Mouse (Mus musculus) neural tube, embryonic 13.5 days (tissue): Measurements from ENCODE around the gene Ncf2. TPM values are rescaled to one million over a fixed set of nuclear protein-coding genes. Genes with fewer than 3 reads are reported as not detected.

Source experiments
- ATAC-seq: fragments of 200-750 bp; cut with Nextera tagmentation; 2 replicates; pipeline ENCODE4 v1.8.0; 2017; ENCODE audit warnings: low read depth, mild to moderate bottlenecking, moderate TSS enrichment, moderate library complexity
- H3K27ac ChIP-seq: fragments of 300-500 bp; sonication (generic); replicated peaks from 2 replicates; pipeline ENCODE4 v1.5.1; 2015; ENCODE audit warnings: moderate library complexity, mild to moderate bottlenecking, inconsistent platforms
- H3K27me3 ChIP-seq: fragments of 300-500 bp; sonication (generic); 2 replicates; pipeline ENCODE4 v1.6.1; 2015; ENCODE audit warnings: mild to moderate bottlenecking, inconsistent platforms
- H3K36me3 ChIP-seq: fragments of 300-500 bp; sonication (generic); 2 replicates; pipeline ENCODE4 v1.6.1; 2015; ENCODE audit warnings: mild to moderate bottlenecking, inconsistent platforms
- H3K4me1 ChIP-seq: fragments of 300-500 bp; sonication (generic); replicated peaks from 2 replicates; pipeline ENCODE4 v1.6.1; 2015; ENCODE audit warnings: inconsistent platforms
- H3K4me2 ChIP-seq: fragments of 300-500 bp; sonication (generic); 2 replicates; pipeline ENCODE4 v1.6.1; 2015; ENCODE audit warnings: inconsistent platforms, mild to moderate bottlenecking, moderate library complexity
- H3K4me3 ChIP-seq: fragments of 300-500 bp; sonication (generic); 2 replicates; pipeline ENCODE4 v1.5.1; 2015; ENCODE audit warnings: mild to moderate bottlenecking, inconsistent platforms
- H3K9ac ChIP-seq: fragments of 300-500 bp; sonication (generic); 2 replicates; pipeline ENCODE4 v1.6.1; 2015; ENCODE audit warnings: moderate library complexity, mild to moderate bottlenecking, inconsistent platforms
- H3K9me3 ChIP-seq: fragments of 300-500 bp; sonication (generic); 2 replicates; pipeline ENCODE4 v1.6.1; 2016; ENCODE audit warnings: inconsistent platforms
- WGBS: fragments of 180-500 bp; shearing (Covaris S2); methylation state at CpG from one replicate; pipeline ENCODE4 v1.1.7; 2015; 5-methylcytosine and 5-hydroxymethylcytosine counted together
- polyA plus RNA-seq: library from polyadenylated mRNA; unstranded; fragments of >200 nt; fragmentation: Nextera tagmentation; extraction: Ambion mirVana; gene quantifications from 2 replicates; pipeline ENCODE4 v1.2.1, GENCODE M21; 2015

The Ncf2 gene
- polyA plus RNA-seq, 1 experiment from 2014 or later = 3.8 TPM

DNA sequence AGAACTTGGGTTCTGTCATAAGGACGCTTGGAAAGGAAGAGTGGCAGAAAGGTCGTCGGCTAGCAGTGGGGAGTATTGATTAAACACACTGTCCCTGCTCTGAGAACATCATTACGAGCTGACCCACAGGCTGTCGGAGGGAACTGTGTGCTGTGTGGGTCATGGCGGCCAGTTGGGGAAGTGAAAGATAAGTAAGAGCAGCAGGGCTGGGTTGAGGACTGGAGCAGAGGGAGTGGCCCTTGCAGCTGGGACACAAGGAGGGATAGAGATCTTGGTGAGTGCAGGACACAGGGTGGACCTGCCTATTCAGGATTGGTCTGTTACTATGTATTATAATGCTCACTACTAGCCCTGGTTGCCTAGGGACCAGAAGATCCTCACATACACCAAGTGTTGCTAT, 4.9 kb downstream of the Ncf2 start:
- no peak for ATAC-seq
- 88% methylated on average over 6 of the region's 6 CpGs for WGBS
- Histone ChIP-seq H3K4me2 (no peak overlapping the region), H3K9me3 (no peaks in the 10 kb centered on the region), H3K27ac (no peak overlapping the region), H3K36me3 (no peaks in the 10 kb centered on the region), H3K27me3 (no peaks in the 10 kb centered on the region), H3K4me3 (no peak overlapping the region), H3K9ac (no peak overlapping the region), H3K4me1 (peaks cover 3% of the 10 kb centered on the region; the same call in 1 of the 2 replicates)

DNA sequence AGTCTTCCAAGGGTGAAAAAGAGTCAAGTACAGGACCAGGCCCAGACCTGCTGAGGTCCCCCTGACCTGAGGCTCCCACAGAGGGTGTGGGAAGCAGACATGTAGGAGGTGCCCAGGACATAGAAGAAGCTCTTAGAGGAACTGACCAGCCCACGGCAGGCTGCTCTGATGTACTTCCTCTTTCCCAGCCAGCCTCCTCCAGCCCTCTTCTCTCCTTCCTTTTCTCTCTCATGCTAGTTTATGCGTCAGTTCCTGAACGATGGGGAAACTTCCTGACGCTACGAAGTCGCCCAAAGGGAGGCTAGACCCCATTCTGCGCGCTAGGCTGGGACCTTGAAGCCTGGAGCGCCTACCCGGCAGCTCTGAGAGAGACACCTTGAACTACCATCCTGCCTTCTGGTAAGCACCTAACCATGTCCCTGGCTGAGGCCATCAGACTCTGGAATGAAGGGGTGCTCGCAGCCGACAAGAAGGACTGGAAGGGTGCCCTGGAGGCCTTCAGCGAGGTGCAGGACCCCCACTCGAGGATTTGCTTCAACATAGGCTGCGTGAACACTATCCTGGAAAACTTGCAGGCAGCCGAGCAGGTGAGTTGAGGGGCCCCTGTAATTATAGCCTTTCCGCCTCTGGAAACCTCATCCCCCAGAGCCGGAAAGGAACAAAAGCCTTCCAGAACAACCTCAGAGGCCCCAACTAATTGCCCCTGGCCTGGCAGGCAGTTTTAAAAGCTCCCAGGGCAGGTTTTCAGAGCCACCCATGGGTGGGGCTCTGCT, 7.8 kb downstream of the Ncf2 start:
- no peak overlapping the region for H3K4me2 ChIP-seq
- H3K4me1 ChIP-seq = 0 out of 2 replicates have a peak, but pooled peaks cover 3% of the 10 kb centered on the region
- no peak overlapping the region for H3K27ac ChIP-seq
- no peaks in the 10 kb centered on the region for H3K36me3 ChIP-seq
- H3K4me3 ChIP-seq = no peak overlapping the region
- H3K9me3 ChIP-seq = no peaks in the 10 kb centered on the region
- WGBS = 69% methylated on average over 18 of the region's 18 CpGs
- no peaks in the 10 kb centered on the region for H3K27me3 ChIP-seq
- ATAC-seq = no peak
- H3K9ac ChIP-seq = no peak overlapping the region

DNA sequence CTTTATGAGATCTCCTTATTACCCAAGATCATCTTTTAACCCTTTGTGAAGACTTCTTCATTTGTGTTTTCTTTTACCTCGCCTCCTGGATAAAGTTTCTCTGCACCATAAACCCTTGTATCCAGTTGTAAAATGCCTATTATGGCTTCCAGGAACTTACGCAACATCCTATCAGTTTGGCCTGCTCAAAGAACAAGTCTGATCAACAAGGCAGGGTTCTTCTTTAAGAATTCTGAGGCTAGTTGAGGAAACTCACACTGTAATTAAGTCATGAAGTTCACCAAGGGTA, 8.3 kb downstream of the Ncf2 start:
- no peaks in the 10 kb centered on the region for H3K27me3 ChIP-seq
- no peak overlapping the region for H3K9ac ChIP-seq
- H3K36me3 ChIP-seq = no peaks in the 10 kb centered on the region
- no peak overlapping the region for H3K27ac ChIP-seq
- H3K4me2 ChIP-seq = no peak overlapping the region
- H3K9me3 ChIP-seq = no peaks in the 10 kb centered on the region
- 0 out of 2 replicates have a peak, but pooled peaks cover 3% of the 10 kb centered on the region for H3K4me1 ChIP-seq
- WGBS = 71% methylated on average over 2 of the region's 2 CpGs
- no peak overlapping the region for H3K4me3 ChIP-seq
- no peak for ATAC-seq

DNA sequence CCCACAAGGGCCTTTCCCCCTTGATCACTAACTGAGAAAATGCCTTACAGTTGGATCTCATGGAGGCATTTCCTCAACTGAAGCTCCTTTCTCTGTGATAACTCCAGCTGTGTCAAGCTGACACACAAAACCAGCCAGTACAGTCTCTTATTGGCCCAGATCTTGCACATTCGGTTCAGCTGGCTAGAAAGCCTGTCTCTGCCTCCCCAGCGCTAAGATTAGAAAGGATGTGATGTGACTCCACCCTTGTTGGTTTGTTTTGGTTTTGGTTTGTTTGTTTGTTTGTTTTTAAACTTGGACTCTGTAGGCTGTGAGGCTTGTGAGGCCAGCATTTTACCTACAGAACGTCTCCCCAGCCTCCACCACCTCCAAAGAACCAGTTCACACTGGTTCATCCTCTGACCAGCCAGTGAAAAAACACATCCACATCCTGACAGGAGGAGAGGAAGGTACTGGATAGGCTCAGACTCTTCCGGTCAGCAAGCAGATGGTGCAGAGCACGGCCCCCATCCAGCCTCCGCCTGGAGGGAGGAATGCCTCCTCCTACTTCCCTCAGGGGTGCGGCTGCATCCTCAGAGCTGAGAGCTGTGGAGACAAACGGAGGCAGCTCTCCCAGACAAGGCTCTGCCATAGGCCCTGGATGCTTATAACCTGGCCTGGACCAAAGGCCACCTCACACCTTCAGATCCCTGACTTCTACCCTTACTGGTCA, 9.7 kb downstream of the Ncf2 start:
- Histone ChIP-seq H3K27ac (no peak overlapping the region), H3K9ac (no peak overlapping the region), H3K9me3 (no peaks in the 10 kb centered on the region), H3K4me3 (no peak overlapping the region), H3K4me2 (no peak overlapping the region), H3K4me1 (0 out of 2 replicates have a peak, but pooled peaks cover 4% of the 10 kb centered on the region), H3K27me3 (no peaks in the 10 kb centered on the region), H3K36me3 (no peaks in the 10 kb centered on the region)
- no peak for ATAC-seq
- WGBS = 41% methylated on average over 8 of the region's 8 CpGs

DNA sequence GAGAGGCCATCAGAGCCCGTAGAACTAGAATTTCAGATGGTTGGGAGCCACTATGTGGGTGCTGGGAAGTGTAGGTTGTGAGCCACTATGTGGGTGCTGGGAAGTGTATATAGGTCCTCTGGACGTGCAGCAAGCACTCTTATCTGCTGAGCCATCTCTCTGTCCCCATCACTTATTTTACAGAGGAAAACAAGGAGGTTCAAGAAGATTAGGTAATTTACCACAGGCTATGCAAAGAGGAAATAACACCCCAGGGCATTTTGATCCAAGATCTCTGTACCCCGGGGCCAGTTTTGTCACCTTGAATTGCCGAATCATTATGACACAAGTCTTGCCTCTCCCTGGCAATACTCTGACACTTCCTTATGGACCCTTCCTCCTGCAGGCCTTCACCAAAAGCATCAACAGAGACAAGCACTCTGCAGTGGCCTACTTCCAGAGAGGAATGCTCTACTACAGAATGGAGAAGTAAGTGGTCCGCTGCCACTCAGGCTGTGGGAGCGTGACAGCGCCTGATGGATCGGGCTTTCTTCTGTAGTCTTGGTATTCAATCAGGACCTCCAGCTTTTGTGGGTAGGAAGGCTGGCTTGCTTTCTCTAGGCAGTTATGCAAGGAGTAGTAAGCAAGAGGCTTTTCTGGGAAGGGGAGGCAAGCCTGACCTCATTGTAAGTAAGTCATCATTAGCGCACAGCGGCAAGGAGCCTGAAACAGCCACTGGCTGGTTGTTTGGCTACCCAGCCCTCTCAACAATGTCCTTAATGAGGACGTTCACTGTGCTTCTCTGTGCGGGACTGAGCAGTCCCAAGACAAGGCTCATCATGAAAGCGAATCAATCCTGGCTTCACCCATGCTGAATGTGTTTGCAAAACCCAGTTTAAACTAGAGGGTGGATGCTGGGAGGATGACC, 10.8 kb downstream of the Ncf2 start:
- ATAC-seq = no peak
- no peaks in the 10 kb centered on the region for H3K27me3 ChIP-seq
- 69% methylated on average over 13 of the region's 13 CpGs for WGBS
- H3K4me1 ChIP-seq = peaks cover 14% of the 10 kb centered on the region
- H3K4me3 ChIP-seq = no peak overlapping the region
- H3K27ac ChIP-seq = no peak overlapping the region
- no peak overlapping the region for H3K4me2 ChIP-seq
- no peaks in the 10 kb centered on the region for H3K9me3 ChIP-seq
- H3K9ac ChIP-seq = no peak overlapping the region
- H3K36me3 ChIP-seq = no peaks in the 10 kb centered on the region

DNA sequence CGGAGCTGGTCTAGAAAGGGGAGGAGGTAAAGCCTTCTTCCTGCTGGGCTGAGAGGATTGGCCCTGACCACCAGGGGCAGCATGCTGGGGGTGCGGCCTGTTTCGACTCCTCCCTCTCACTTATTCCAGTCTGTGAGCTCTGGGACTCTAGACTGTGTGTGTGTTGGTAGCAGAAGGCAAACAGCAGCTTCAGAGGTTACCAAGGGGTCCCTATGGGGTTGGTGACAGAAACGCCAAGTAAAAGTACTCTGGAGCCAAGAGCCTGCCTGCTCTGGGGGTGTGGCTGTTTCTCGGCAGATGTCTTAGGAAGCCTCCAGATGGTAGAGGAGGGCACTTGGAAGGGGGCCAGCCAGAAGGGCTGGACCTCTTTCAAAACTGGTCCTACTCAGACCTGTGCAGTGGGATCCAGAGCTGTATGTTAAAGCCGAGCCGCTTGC, 15.3 kb downstream of the Ncf2 start:
- Histone ChIP-seq H3K36me3 (no peaks in the 10 kb centered on the region), H3K4me1 (peaks cover 38% of the 10 kb centered on the region), H3K9ac (no peak overlapping the region), H3K27me3 (no peaks in the 10 kb centered on the region), H3K9me3 (no peaks in the 10 kb centered on the region), H3K4me3 (no peak overlapping the region), H3K4me2 (peak overlapping the region; percentile 18; the same call in 1 of the 2 replicates), H3K27ac (peak overlapping the region; percentile 42; the same call in 1 of the 2 replicates)
- ATAC-seq = peak; percentile 79
- WGBS = 23% methylated on average over 7 of the region's 7 CpGs

DNA sequence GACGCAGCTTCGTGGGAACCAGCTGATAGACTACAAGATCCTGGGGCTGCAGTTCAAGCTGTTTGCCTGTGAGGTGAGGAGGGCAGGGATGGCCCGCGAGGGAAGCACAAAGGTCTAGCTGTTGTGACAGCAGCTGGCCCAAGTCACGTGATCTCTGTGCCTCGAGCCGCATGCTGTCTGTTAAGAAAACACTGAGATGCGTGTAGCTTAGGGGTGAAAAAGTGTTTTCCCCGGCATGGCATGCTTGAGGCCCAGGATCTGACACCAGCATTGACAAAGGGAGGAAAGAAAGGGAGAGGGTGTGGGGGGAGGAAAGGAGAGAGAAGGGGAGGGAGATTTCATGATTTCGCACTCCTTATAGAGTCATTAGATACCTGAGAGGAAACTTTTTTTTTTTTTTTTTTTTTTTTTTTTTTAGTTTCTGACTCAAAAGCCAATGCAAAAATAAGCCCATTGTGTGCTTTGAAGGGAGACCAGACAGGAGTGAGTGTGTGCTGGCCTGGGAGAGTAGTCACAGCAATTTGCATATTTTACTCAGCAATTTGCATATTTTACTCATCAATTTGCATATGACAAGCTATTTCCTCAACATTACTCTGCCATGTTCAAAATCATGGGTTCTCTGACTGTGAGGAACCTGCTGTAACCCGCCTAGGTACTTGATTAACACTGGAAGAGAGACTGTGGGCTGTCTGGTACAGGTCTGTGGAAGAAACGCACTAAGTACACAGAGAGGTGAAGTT, 17.2 kb downstream of the Ncf2 start:
- ATAC-seq = peak; percentile 55
- no peaks in the 10 kb centered on the region for H3K36me3 ChIP-seq
- peaks cover 38% of the 10 kb centered on the region for H3K4me1 ChIP-seq
- H3K9me3 ChIP-seq = no peaks in the 10 kb centered on the region
- no peaks in the 10 kb centered on the region for H3K27me3 ChIP-seq
- WGBS = 17% methylated on average over 12 of the region's 12 CpGs
- H3K27ac ChIP-seq = peak overlapping the region; percentile 77
- H3K4me3 ChIP-seq = no peak overlapping the region
- no peak overlapping the region for H3K9ac ChIP-seq
- H3K4me2 ChIP-seq = no peak overlapping the region

DNA sequence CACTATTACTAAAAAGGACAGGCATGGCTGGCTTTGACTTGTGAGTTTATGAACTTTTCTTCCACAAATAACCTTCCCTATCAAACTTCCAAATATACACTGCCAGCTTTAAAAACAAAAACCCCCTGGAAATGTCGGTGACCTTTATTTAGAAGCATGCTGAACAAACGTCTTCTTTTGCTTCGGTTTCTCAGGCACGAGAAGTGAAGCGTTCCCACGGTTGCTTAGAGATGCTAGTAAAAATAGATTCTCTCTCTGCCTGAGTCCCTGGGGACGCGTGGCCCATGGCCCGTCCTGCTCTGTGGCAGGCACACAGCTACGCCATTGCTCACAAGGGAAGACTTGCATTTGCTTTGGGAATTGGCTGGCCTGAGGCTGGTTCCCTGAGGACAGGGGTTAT, 17.8 kb downstream of the Ncf2 start:
- peak; percentile 26; the same call in 1 of the 2 replicates for ATAC-seq
- H3K27me3 ChIP-seq = no peaks in the 10 kb centered on the region
- H3K4me3 ChIP-seq = no peak overlapping the region
- no peak overlapping the region for H3K9ac ChIP-seq
- H3K4me1 ChIP-seq = peaks cover 38% of the 10 kb centered on the region
- no peaks in the 10 kb centered on the region for H3K36me3 ChIP-seq
- no peak overlapping the region for H3K4me2 ChIP-seq
- WGBS = 12% methylated on average over 10 of the region's 10 CpGs
- H3K9me3 ChIP-seq = peaks cover 3% of the 10 kb centered on the region; the same call in 1 of the 2 replicates
- H3K27ac ChIP-seq = peak overlapping the region; percentile 77

DNA sequence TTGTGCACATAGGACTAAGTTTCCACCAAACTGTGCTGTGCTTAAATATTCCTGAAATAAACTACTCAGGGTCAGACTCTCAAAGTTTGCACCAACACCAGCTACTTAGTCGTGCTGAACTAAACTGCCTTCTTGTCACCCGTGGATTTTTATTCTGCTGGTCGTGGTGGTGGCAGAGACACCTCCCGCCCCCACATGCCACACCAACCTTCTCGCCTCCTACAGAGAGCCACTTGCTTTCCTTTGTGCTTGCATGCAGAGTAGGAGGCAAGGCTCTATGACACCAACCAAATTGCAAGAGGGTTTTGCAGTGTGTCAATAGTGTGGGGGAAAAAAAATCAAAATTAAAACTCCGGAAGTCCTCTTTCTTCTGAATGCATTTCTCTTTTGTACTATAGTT, 19.6 kb downstream of the Ncf2 start:
- H3K4me3 ChIP-seq = no peak overlapping the region
- H3K4me2 ChIP-seq = no peak overlapping the region
- H3K27ac ChIP-seq = no peak overlapping the region
- ATAC-seq = no peak
- no peaks in the 10 kb centered on the region for H3K36me3 ChIP-seq
- 80% methylated on average over 6 of the region's 6 CpGs for WGBS
- H3K4me1 ChIP-seq = peaks cover 38% of the 10 kb centered on the region
- peaks cover 8% of the 10 kb centered on the region for H3K9me3 ChIP-seq
- H3K27me3 ChIP-seq = no peaks in the 10 kb centered on the region
- H3K9ac ChIP-seq = no peak overlapping the region

DNA sequence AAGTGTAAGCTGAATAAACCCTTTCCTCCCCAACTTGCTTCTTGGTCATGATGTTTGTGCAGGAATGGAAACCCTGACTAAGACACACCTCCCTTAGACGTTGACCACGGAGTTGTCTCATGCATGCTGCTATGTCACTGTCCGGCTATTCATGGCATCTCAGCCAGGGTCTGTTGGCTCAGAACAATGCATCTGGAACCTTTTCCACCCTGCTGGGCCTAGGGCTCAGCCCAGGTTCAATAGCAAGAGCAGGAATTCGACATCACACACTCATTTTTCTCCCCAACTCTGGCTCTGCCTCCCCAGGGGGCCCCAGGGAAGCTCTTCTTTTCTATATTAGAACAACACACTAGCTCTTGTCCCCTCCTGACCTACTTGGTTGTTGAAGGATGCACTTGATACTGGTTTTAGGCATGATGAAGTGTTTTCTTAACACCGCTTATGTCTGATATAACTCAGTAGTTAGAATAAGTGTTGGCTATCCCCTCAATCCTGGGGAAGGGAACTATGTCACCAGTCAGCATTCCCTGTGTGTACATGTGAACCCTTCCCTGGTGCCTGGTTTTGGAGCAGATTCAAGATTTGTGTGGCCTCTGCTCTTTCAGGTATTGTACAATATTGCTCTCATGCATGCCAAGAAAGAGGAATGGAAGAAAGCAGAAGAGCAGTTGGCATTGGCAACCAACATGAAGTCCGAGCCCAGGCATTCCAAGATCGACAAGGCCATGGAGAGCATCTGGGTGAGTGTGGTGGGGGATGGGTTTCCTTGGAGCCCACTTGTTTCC, 21.1 kb downstream of the Ncf2 start:
- Histone ChIP-seq H3K27me3 (no peaks in the 10 kb centered on the region), H3K9ac (no peak overlapping the region), H3K27ac (no peak overlapping the region), H3K9me3 (peaks cover 8% of the 10 kb centered on the region), H3K36me3 (no peaks in the 10 kb centered on the region), H3K4me2 (no peak overlapping the region), H3K4me1 (peaks cover 23% of the 10 kb centered on the region), H3K4me3 (no peak overlapping the region)
- ATAC-seq = no peak
- WGBS = 75% methylated on average over 7 of the region's 7 CpGs

DNA sequence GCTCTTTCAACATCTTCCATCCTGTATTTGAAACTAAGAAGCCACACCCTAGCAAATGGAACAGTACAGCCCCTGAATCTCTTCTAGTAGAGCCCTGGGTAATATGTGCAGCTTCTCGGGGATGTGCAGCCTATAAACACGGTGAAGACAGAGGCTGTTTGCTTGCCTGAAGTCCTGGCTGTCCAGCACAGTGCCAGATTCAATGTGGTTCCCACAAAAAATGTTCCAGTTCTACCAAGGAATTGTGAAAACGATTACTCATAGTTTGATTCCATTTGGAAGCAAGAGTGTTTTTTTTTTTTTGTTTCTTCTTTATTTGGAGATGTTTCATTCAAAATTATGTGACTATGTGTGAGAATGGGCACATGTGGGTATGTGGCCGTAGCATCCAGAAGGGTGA, 21.8 kb downstream of the Ncf2 start:
- no peaks in the 10 kb centered on the region for H3K27me3 ChIP-seq
- H3K9ac ChIP-seq = no peak overlapping the region
- H3K9me3 ChIP-seq = peaks cover 8% of the 10 kb centered on the region
- peaks cover 16% of the 10 kb centered on the region for H3K4me1 ChIP-seq
- WGBS = 89% methylated on average over 4 of the region's 4 CpGs
- H3K36me3 ChIP-seq = no peaks in the 10 kb centered on the region
- H3K27ac ChIP-seq = no peak overlapping the region
- no peak overlapping the region for H3K4me2 ChIP-seq
- no peak overlapping the region for H3K4me3 ChIP-seq
- ATAC-seq = no peak
